Mouse (Mus musculus) mesoderm, embryonic 11.5 days (tissue): ENCODE results near the gene D630045J12Rik.

Experiments
- DNase-seq: peaks from one replicate; pipeline ENCODE4 v3.0.0-alpha.2; 2012; ENCODE audit warnings: low read depth, low spot score

Gene D630045J12Rik

GRCm38 (mm10) chr6:38134806-38135559, 118.8 kb downstream of the D630045J12Rik start:
- no peak for DNase-seq

DNA sequence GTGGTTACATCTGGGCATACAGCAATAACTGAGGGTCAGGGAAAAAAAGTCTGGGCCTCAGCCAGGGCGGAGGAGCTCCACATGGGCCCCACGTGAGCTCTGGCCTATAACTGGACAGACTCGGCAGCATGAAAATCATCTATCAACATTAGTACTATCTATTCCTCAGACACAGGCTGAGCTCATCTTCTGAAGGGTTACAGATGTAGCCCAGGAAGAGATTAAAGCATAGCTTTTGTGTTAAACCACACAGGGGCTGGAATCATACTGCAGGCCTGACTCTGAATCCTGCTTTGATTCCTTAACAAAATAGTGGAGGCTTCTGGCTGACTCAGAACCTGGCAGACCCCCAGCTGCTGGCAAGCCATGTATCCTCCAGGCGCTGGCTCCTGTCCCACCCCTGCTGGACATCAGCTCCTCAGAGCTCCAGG, 122.0 kb downstream of the D630045J12Rik start:
- no peak for DNase-seq

DNA sequence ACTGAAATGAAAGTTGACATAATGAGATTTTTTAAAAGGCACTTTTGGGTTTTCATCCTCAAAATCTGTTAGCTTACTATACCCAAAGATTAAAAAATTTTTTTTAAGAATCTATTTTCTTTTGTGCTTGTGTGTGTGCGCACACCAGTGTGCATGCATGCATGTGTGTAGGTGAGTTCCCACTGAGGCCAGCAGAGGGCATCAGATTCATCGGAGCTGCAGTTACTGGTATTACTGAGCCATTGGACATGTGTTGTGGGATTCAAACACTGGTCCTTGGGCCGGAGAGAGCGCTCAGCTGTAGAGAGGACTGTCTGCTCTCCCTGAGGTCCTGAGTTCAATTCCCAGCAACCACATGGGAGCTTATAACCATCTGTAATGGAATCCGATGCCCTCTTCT, 123.9 kb downstream of the D630045J12Rik start:
- no peak for DNase-seq

GRCm38 (mm10) chr6:38128115-38128514, 125.7 kb downstream of the D630045J12Rik start:
- DNase-seq, result no peak

GRCm38 (mm10) chr6:38125462-38125861, 128.3 kb downstream of the D630045J12Rik start:
- DNase-seq, result no peak

DNA sequence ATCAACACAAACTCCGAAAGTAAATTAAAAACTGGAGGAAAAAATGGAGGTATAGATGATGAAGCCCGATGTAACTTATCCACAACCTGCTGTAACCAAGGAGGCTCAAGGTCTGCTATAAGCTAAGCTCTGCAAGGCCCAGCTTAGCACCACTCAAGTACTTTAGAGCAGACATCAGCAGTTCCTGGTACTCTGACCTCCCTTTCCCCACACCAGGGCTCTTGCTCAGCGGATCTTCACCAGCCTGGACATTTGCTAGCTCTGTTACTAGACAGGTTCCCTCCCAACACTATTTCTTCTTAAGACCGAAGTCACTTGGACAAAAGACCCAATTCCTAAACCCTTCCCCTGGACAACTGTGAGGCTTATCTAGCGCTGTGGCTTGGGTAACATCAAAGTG, 128.9 kb downstream of the D630045J12Rik start:
- no peak for DNase-seq

DNA sequence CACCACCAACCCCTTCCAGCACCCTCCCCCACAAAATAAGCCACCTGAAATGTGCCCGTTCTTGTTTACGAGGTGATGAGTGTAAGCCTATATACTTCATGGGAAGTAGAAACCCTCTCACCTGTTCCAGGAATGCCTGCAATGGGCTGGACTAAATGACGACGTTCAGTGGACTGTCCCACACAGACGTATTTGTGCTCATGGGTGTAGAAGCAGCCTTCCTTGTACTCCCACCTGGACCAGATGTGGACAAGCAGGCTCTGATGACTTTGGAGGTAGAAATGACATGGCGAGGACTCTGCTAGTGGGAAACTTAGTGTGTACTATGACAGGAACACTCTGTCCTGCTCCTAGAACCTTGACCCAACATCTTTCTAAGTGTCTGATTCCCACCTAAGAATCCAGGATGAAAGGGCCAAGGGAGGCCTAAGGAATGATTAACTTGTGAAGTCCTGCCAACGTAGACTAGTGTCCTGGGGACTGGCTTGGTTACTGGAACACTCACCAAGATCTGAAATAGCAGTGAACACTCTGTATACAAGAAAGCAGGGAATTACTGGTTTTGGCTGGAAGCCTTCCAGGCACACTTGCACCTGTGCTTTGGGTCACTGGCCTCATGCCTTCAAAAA, 129.5 kb downstream of the D630045J12Rik start, which contains the start of gene Atp6v0a4:
TSS of gene Atp6v0a4 (minus strand) at position 380 of the 629 bp plus-strand sequence.
- DNase-seq, result no peak

DNA sequence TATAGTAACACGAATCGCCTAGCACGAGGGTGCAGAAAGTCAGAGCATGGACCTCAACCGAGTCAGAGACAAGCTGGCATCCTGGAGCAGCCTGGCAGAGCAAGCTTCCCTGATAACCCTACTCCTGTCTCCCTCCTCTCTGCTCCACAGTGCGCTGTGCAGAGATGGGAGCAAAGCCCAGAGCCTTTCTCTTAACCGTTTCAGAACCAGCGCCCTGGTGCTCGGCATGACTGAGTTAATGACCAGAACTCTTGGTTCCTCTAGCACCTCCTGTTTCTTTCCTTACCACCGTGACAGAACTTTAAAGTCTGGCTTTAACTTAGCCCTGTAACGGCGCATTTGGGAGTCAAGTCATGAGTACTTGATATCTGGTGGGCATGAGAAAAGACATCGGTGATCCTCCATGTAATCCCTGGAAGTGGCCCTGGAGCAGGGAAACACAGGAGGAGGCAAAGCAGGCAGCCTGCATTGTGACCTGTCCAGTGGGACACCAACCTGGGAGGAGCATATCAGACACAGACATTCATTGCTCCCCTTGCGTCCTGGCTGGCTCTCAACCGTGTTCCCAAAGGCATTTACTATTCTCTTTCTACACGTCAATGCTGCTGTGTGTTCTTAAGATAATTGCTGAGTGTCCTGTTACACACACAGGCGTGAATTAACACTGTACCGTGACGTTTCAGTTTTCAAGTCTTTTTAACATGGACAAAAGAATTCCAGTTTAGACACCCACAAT, 130.2 kb downstream of the D630045J12Rik start:
- no peak for DNase-seq

- no peak for DNase-seq
Measured at GRCm38 (mm10) chr6:38122791-38123190, 131.0 kb downstream of the D630045J12Rik start.

DNA sequence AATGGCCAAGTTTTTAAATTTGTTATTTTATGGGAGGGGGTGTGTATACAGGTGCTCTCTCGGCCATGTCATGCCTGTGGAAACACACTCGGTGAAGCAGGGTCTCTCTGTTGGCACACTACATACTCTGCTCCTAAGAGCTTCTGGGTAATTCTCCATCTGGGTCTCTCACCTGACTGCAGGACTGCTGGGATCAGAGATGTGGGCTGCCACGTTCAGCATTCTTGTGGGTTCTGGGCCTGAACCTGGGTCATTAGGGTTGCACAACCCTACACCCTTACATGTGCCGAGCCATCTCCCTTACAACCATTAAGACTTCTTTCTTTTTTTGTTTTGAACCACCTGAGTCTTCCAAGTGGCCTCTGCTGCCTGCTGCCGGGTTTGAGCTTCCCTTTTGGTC, 132.0 kb downstream of the D630045J12Rik start:
- no peak for DNase-seq

- no peak for DNase-seq
Measured at GRCm38 (mm10) chr6:38120681-38121371, 133.0 kb downstream of the D630045J12Rik start.

GRCm38 (mm10) chr6:38118341-38118740, 135.5 kb downstream of the D630045J12Rik start:
- DNase-seq, result no peak

DNA sequence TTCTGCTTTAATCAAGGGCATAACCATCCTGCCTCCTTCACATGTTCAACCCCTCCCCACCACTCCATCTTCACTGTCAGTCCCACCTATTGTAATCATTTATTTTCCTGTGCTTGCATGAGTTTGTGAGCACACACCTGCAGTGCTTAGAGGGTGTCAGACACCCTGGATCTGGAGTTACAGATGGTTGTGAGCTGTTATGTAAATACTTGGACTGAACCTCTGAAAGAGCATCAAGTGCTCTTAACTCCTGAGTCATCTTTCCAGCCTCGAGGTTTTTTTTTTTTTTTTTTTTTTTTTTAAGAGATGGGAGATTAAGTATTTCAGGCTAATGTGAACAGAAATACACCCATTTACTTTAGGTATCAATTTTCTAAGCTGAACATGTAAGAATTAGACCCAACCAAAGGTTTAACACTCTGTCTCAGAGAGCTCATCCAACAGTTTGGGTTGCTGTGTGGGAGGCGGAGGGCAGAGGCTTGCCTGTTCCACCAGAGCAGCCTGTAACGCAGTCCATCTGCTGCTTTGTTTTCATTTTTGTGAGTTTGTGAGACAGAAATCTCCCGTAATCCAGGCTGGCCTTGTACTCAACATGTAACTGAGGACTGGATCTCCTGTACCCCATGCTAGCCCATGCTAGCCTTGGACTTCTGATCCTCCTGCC, 137.6 kb downstream of the D630045J12Rik start:
- no peak for DNase-seq

DNA sequence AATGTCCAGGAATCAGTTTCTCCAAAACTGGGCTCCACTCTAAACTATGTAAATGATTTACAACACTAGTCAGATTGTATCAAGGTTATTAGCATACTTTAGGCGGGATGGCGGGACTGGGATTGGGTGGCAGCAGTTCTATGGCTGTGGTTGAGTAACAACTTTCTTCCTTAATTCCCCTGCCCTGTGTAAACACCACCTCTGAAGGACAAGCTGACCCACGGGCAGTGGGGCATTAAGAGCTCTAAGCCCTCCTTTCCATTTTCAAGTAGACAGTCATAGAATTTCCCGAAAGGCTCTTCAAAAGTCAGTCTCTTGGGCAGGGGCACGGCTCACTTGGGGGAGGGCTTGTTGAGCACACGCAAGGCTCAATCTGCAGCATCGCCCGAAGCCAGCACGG, 142.9 kb downstream of the D630045J12Rik start:
- no peak for DNase-seq

DNA sequence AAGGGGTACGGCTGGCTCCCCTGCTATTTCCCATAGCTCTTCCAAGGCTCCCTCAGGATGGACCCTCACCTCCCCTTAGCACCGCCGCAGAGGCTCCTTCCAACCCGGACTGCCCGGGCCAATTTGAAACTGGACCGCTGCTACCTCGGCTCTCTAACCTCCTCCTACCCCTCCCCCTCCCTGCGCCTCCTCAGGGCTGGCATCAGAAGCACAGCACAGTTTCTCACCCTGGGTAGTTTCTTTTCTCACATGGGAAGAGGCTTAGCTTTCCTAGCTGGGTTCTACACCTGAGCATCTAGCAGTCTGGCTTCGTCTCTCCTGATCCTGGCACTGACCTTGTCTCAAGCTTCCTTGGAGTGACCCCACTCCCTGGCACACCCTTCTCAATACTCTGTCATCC, 143.9 kb downstream of the D630045J12Rik start:
- DNase-seq, result no peak

GRCm38 (mm10) chr6:38109160-38109795, 144.5 kb downstream of the D630045J12Rik start, which contains the start of gene Tmem213:
TSS of gene Tmem213 (plus strand) at chr6:38109255.
- DNase-seq, result no peak

DNA sequence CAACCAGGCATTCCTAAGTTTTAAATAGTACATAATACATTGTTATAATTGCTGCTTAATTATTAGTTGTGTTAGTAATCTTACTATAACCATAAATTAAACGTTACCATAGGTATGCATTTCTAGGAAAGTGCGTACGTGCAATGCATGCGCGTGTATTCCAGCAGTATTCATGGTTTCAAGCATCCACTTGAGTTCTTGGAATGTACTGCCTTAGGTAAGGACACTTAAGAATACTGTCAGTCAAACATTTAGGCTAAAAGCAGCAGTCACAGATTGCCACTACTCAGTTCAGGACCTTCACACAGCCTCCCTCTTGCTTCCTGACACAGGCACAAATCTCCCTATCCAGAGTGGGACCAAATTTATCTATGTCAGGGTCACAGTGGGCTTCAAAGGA, 145.4 kb downstream of the D630045J12Rik start:
- peak; percentile 33 for DNase-seq

DNA sequence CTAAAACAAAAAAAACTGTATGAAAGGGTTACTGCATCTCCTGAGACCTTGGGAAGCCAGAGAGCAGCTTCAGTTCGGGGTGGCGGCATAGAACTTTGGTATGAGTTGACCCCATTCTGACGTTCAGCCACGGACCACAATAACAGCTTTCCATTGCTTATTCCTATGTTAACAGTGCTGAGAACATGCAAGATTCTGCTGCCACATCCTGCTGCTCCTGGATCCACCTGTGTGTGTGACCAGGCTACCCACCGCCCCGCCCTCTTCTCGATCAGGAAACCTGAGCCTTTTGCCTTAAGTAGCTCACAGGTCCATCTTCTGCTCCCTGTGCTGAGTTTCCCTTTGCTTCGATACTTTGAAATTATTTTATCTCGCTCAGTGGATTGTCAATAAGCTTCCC, 147.9 kb downstream of the D630045J12Rik start:
- DNase-seq, result no peak

DNA sequence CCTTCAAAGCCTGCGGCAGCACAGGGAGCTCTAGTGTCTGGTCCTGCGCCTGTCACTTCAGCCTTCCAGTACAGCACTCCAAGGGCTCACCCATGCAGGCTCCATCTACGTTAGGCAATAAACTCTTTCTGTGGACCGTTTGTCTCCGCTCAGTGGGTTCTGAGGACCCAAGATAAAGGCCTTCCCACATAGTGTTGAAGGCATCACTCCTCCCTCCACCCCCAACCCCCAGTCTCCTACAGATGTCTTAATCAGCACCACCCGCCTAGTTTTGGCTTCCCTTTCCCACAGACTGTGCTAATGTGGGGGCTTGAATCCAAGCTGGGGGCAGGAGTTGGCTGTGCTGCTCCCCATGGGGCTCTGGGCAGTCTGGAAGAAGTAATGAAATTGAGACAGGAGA, 150.0 kb downstream of the D630045J12Rik start:
- no peak for DNase-seq

DNA sequence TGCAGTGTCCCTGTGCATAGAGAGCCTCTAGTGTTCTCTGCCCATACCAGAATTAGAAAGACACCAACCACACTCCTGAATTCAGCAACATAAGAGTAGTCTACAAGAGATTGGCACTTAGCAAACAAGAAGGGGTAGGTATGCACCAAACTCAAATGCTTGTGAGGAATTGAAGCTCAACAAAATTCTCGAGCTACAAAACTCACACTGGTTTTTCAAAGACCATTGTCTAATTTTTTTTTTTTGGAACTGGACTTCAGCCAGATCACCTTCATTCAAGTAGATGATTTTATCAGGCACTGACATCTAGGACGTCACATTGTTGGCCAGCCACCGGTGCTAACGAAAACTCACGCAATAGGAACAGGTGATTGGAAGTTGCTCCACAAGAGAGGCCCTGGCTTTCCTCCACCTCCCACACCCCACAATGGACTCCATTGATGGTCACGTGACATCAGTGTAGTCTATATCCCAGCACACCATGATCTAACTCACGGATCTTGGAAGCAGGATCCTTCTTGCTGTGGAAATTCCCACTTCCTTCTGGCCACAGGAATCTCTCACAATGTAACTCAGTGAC, 151.5 kb downstream of the D630045J12Rik start:
- DNase-seq, result no peak
